Mouse (Mus musculus): Measurements from ENCODE around the gene 2310057M21Rik. TPM values are rescaled to one million over a fixed set of nuclear protein-coding genes. Genes with fewer than 3 reads are reported as not detected.

The 2310057M21Rik gene
- polyA plus RNA-seq, 1 experiment from 2014 or later = 19.2 TPM

DNA sequence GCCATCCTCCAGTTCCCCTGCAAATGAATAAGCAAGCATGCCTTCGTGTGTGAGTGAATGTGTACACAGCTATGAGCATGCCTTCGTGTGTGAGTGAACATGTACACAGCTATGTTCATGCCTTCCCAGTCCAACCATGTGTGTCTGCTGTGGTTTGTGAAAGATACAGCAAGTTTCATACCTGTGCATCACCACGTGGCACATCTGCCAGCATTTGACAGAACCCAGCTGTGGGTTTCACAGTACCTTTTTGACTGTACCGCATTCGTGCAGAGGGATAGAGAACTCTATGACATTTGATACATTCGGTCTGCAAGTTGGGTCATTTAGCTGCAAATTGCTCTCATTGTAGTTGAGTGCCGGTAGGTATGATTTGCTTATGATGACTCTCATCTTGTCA is 48.1 kb downstream of the 2310057M21Rik start:
- 71% methylated on average over 7 of the region's 7 CpGs for WGBS
- no peaks in the 10 kb centered on the region for H3K9me3 ChIP-seq

DNA sequence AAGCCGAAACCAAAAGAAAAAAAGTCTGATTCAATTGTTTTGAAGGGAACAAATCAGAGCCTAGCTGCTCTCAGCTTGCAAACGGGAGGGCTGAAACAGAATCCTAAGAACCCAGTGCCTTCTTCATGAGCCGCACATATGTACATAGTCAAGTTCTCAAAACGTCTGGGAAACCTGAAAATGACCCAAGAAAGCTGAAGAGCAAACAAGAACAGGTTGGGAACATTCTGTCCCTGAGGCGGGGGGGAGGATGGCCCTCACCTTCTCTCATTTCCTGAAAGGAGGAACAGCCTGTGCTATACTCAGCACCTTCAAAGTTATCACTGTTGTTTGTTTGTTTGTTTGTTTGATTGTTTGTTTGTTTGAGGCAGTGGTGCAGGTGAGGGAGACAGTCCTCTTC is 55.8 kb downstream of the 2310057M21Rik start:
- WGBS = 69% methylated on average over 5 of the region's 5 CpGs
- no peak for ATAC-seq (ENCODE audit: insufficient read depth, low FRiP score, low read depth)

More for the DNA sequence above, 48.1 kb downstream of the 2310057M21Rik start:
- no peak overlapping the region for H3K4me2 ChIP-seq
- no peak for ATAC-seq (ENCODE audit: insufficient read depth, low FRiP score, low read depth)
- H3K4me1 ChIP-seq = no peaks in the 10 kb centered on the region
- no peak overlapping the region for H3K27ac ChIP-seq
- H3K9ac ChIP-seq = no peak overlapping the region
- H3K4me3 ChIP-seq (replicated peaks) = no peak overlapping the region
- no peaks in the 10 kb centered on the region for H3K36me3 ChIP-seq
- no peaks in the 10 kb centered on the region for H3K27me3 ChIP-seq (replicated peaks)

DNA sequence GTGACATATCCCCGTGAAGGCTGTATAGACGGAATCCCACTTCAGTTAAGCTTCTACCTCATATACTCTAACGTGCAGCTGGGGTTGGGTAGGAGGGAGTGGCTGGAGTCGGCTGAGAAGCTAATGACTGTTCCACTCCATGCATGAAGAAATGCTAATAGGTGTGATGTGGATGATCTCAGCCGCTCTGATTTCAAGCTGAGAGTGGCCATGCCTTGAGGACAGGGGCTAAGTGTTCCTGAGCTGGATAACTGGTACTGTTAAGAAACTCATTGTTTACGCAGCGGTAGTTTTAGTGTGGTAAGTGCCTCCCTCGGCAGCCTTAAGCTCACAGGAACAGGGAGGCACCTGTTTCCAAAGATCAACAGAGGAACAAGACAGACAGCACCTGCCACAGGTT is 59.2 kb downstream of the 2310057M21Rik start:
- Histone ChIP-seq H3K36me3 (no peaks in the 10 kb centered on the region), H3K4me2 (no peak overlapping the region), H3K9me3 (no peaks in the 10 kb centered on the region), H3K27ac (no peak overlapping the region), H3K27me3 (replicated peaks) (no peaks in the 10 kb centered on the region), H3K4me1 (no peaks in the 10 kb centered on the region), H3K4me3 (replicated peaks) (no peak overlapping the region), H3K9ac (no peak overlapping the region)
- 64% methylated on average over 8 of the region's 8 CpGs for whole genome bisulfite sequencing
- ATAC-seq (ENCODE audit: insufficient read depth, low FRiP score, low read depth) = no peak; the same call in 1 of the 2 replicates

More for the DNA sequence above, 55.8 kb downstream of the 2310057M21Rik start:
- H3K9ac ChIP-seq = no peak overlapping the region
- H3K9me3 ChIP-seq = no peaks in the 10 kb centered on the region
- H3K36me3 ChIP-seq = no peaks in the 10 kb centered on the region
- H3K4me1 ChIP-seq = no peaks in the 10 kb centered on the region
- H3K4me2 ChIP-seq = no peak overlapping the region
- no peak overlapping the region for H3K4me3 ChIP-seq (replicated peaks)
- no peak overlapping the region for H3K27ac ChIP-seq
- no peaks in the 10 kb centered on the region for H3K27me3 ChIP-seq (replicated peaks)

DNA sequence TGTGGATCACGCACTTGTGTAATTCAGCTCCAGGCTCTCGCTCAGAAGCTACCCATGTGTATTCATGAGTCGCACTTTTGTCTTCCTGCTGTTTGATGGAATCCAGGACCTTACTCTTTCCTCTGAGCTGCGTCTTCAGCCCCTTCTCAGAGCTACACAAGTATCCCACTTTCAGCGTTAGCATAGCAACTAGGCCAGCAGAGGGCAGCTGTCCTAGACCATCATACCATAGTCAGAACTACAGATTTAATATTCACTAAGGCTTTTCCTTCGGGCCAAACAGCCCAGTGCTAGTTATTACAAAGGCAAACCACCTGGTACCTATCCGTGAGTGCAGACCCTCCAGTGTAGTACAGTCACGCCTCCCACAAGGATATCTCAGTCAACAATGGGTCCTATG is 65.4 kb downstream of the 2310057M21Rik start:
- Histone ChIP-seq H3K9ac (no peak overlapping the region), H3K4me2 (no peak overlapping the region), H3K4me3 (replicated peaks) (no peak overlapping the region), H3K27me3 (replicated peaks) (no peaks in the 10 kb centered on the region), H3K9me3 (no peaks in the 10 kb centered on the region), H3K4me1 (no peaks in the 10 kb centered on the region), H3K27ac (no peak overlapping the region), H3K36me3 (no peaks in the 10 kb centered on the region)
- WGBS = 64% methylated on average over 8 of the region's 8 CpGs
- no peak for ATAC-seq (ENCODE audit: insufficient read depth, low FRiP score, low read depth)

Other genes starting within 250 kb of the 2310057M21Rik start
- not detected in 2 replicates for gene 4933402N03Rik, start 216.4 kb downstream of the 2310057M21Rik start, polyA plus RNA-seq (2015; fragmentation: Nextera tagmentation; extraction: Ambion mirVana)
- gene 5430419D17Rik, start 188.4 kb downstream of the 2310057M21Rik start, polyA plus RNA-seq (2015; fragmentation: Nextera tagmentation; extraction: Ambion mirVana) = 0.01 and 0.03 TPM in 2 replicates
- 0.36 and 0.40 TPM in 2 replicates for gene Cuzd1, start 40.5 kb downstream of the 2310057M21Rik start, polyA plus RNA-seq (2015; fragmentation: Nextera tagmentation; extraction: Ambion mirVana)
- gene Fam24b, start 33.2 kb downstream of the 2310057M21Rik start, polyA plus RNA-seq (2015; fragmentation: Nextera tagmentation; extraction: Ambion mirVana) = not detected in 2 replicates
- gene Fam24a, start 28.9 kb downstream of the 2310057M21Rik start, polyA plus RNA-seq (2015; fragmentation: Nextera tagmentation; extraction: Ambion mirVana) = not detected in 2 replicates
- gene Pstk, start 8.4 kb upstream of the 2310057M21Rik start, polyA plus RNA-seq (2015; fragmentation: Nextera tagmentation; extraction: Ambion mirVana) = 69.8 and 75.2 TPM in 2 replicates
- 11.4 and 13.2 TPM in 2 replicates for gene Ikzf5, start 47.8 kb upstream of the 2310057M21Rik start, polyA plus RNA-seq (2015; fragmentation: Nextera tagmentation; extraction: Ambion mirVana)
- gene Acadsb, start 47.8 kb upstream of the 2310057M21Rik start, polyA plus RNA-seq (2015; fragmentation: Nextera tagmentation; extraction: Ambion mirVana) = 92.4 and 103 TPM in 2 replicates
- 1.6 and 2.0 TPM in 2 replicates for gene Hmx3, start 180.1 kb upstream of the 2310057M21Rik start, polyA plus RNA-seq (2015; fragmentation: Nextera tagmentation; extraction: Ambion mirVana)
- gene Hmx2, start 186.0 kb upstream of the 2310057M21Rik start, polyA plus RNA-seq (2015; fragmentation: Nextera tagmentation; extraction: Ambion mirVana) = 1.0 and 1.4 TPM in 2 replicates
- 187 and 198 TPM in 2 replicates for gene Bub3, start 197.5 kb upstream of the 2310057M21Rik start, polyA plus RNA-seq (2015; fragmentation: Nextera tagmentation; extraction: Ambion mirVana)

All from stomach, embryonic 15.5 days (tissue).